Mouse (Mus musculus) liver, embryonic 12.5 days (tissue): ENCODE results near the gene 1600002K03Rik. TPM values are rescaled to one million over a fixed set of nuclear protein-coding genes. Genes with fewer than 3 reads are reported as not detected.
A peak's percentile ranks its signal among the peaks of the same experiment; 100 is the strongest.
"Not testable (repeated sequence)": the region's sequence is repeated elsewhere in the genome, so short reads cannot be mapped to it uniquely, and the experiment has no call there.

Source experiments
- ATAC-seq: fragments of 200-750 bp; cut with Nextera tagmentation; 2 replicates; pipeline ENCODE4 v1.8.0; 2017; ENCODE audit warnings: moderate number of reproducible peaks, mild to moderate bottlenecking, moderate library complexity
- H3K27ac ChIP-seq: fragments of 300-500 bp; sonication (generic); 2 replicates; pipeline ENCODE4 v1.5.1; 2016; ENCODE audit warnings: mild to moderate bottlenecking
- H3K27me3 ChIP-seq: fragments of 300-500 bp; sonication (generic); replicated peaks from 2 replicates; pipeline ENCODE4 v1.6.1; 2016; ENCODE audit warnings: mild to moderate bottlenecking, moderate library complexity
- H3K36me3 ChIP-seq: fragments of 300-500 bp; sonication (generic); 2 replicates; pipeline ENCODE4 v1.6.1; 2016; ENCODE audit warnings: mild to moderate bottlenecking, moderate library complexity
- H3K4me1 ChIP-seq: fragments of 300-500 bp; sonication (generic); 2 replicates; pipeline ENCODE4 v1.6.1; 2016
- H3K4me2 ChIP-seq: fragments of 300-500 bp; sonication (generic); 2 replicates; pipeline ENCODE4 v1.6.1; 2016; ENCODE audit warnings: mild to moderate bottlenecking, moderate library complexity
- H3K4me3 ChIP-seq: fragments of 300-500 bp; sonication (generic); 2 replicates; pipeline ENCODE4 v1.5.1; 2016; ENCODE audit warnings: mild to moderate bottlenecking, moderate library complexity
- H3K9ac ChIP-seq: fragments of 300-500 bp; sonication (generic); 2 replicates; pipeline ENCODE4 v1.6.1; 2016; ENCODE audit warnings: mild to moderate bottlenecking, moderate library complexity
- H3K9me3 ChIP-seq: fragments of 300-500 bp; sonication (generic); replicated peaks from 2 replicates; pipeline ENCODE4 v1.6.1; 2016; ENCODE audit warnings: mild to moderate bottlenecking, moderate library complexity
- WGBS: fragments of 180-500 bp; shearing (Covaris S2); methylation state at CpG from one replicate; pipeline ENCODE4 v1.1.7; 2016; ENCODE audit not compliant: insufficient replicate concordance; 5-methylcytosine and 5-hydroxymethylcytosine counted together
- polyA plus RNA-seq: library from polyadenylated mRNA; unstranded; fragments of >200 nt; fragmentation: Nextera tagmentation; extraction: Ambion mirVana; gene quantifications from 2 replicates; pipeline ENCODE4 v1.2.1, GENCODE M21; 2016

The 1600002K03Rik gene
- polyA plus RNA-seq, 1 experiment from 2014 or later = 16.4 TPM

GRCm38 (mm10) chr10:80207201-80207600 is 34.5 kb downstream of the 1600002K03Rik start:
- no peaks in the 10 kb centered on the region for H3K9me3 ChIP-seq
- H3K27me3 ChIP-seq = peaks cover 50% of the 10 kb centered on the region
- H3K9ac ChIP-seq = no peak overlapping the region
- no peak for ATAC-seq
- no peak overlapping the region for H3K4me2 ChIP-seq
- H3K27ac ChIP-seq = no peak overlapping the region
- no peaks in the 10 kb centered on the region for H3K36me3 ChIP-seq
- no peak overlapping the region for H3K4me3 ChIP-seq
- 54% methylated on average over 1 of the region's 1 CpGs for WGBS
- no peaks in the 10 kb centered on the region for H3K4me1 ChIP-seq

GRCm38 (mm10) chr10:80207676-80208075 is 34.9 kb downstream of the 1600002K03Rik start:
- H3K36me3 ChIP-seq = no peaks in the 10 kb centered on the region
- no peak overlapping the region for H3K9ac ChIP-seq
- H3K27ac ChIP-seq = no peak overlapping the region
- no peaks in the 10 kb centered on the region for H3K4me1 ChIP-seq
- ATAC-seq = no peak
- H3K9me3 ChIP-seq = no peaks in the 10 kb centered on the region
- WGBS = 66% methylated on average over 10 of the region's 10 CpGs
- peaks cover 50% of the 10 kb centered on the region for H3K27me3 ChIP-seq
- no peak overlapping the region for H3K4me3 ChIP-seq
- H3K4me2 ChIP-seq = no peak overlapping the region

GRCm38 (mm10) chr10:80208248-80208647 is 35.5 kb downstream of the 1600002K03Rik start:
- no peak overlapping the region for H3K4me2 ChIP-seq
- no peak overlapping the region for H3K9ac ChIP-seq
- no peak for ATAC-seq
- no peak overlapping the region for H3K27ac ChIP-seq
- no peak overlapping the region for H3K4me3 ChIP-seq
- no peaks in the 10 kb centered on the region for H3K36me3 ChIP-seq
- H3K4me1 ChIP-seq = no peaks in the 10 kb centered on the region
- WGBS = 76% methylated on average over 4 of the region's 4 CpGs
- peaks cover 50% of the 10 kb centered on the region for H3K27me3 ChIP-seq
- H3K9me3 ChIP-seq = no peaks in the 10 kb centered on the region

GRCm38 (mm10) chr10:80208841-80209371 is 36.2 kb downstream of the 1600002K03Rik start:
- Histone ChIP-seq H3K4me3 (no peak overlapping the region), H3K36me3 (no peaks in the 10 kb centered on the region), H3K4me2 (no peak overlapping the region), H3K4me1 (no peaks in the 10 kb centered on the region), H3K27ac (no peak overlapping the region), H3K9ac (0 out of 2 replicates have a peak overlapping the region, but pooled peaks have one; percentile 32), H3K9me3 (no peaks in the 10 kb centered on the region), H3K27me3 (peaks cover 50% of the 10 kb centered on the region)
- no peak for ATAC-seq
- 44% methylated on average over 24 of the region's 24 CpGs for WGBS

- not testable (repeated sequence) for H3K4me3 ChIP-seq, ATAC-seq, H3K9ac ChIP-seq, H3K36me3 ChIP-seq, H3K4me1 ChIP-seq, H3K4me2 ChIP-seq, H3K27ac ChIP-seq, H3K9me3 ChIP-seq
- WGBS = 63% methylated on average over 7 of the region's 7 CpGs
- peaks cover 32% of the 10 kb centered on the region for H3K27me3 ChIP-seq
These were observed 38.9 kb downstream of the 1600002K03Rik start for GRCm38 (mm10) chr10:80211547-80212103.

- H3K4me3 ChIP-seq = no peak overlapping the region
- H3K4me2 ChIP-seq = no peak overlapping the region
- H3K9ac ChIP-seq = no peak overlapping the region
- H3K9me3 ChIP-seq = no peaks in the 10 kb centered on the region
- ATAC-seq = no peak
- H3K36me3 ChIP-seq = no peaks in the 10 kb centered on the region
- H3K4me1 ChIP-seq = no peaks in the 10 kb centered on the region
- WGBS = 20% methylated on average over 16 of the region's 16 CpGs
- H3K27me3 ChIP-seq = peaks cover 25% of the 10 kb centered on the region
- H3K27ac ChIP-seq = no peak overlapping the region
These were observed 42.5 kb downstream of the 1600002K03Rik start for GRCm38 (mm10) chr10:80215048-80215772.

- no peak for ATAC-seq
- peaks cover 49% of the 10 kb centered on the region for H3K27me3 ChIP-seq
- WGBS = 37% methylated on average over 8 of the region's 9 CpGs
- no peak overlapping the region for H3K4me2 ChIP-seq
- H3K4me1 ChIP-seq = peaks cover 3% of the 10 kb centered on the region
- no peaks in the 10 kb centered on the region for H3K36me3 ChIP-seq
- no peak overlapping the region for H3K9ac ChIP-seq
- H3K27ac ChIP-seq = no peak overlapping the region
- no peak overlapping the region for H3K4me3 ChIP-seq
- no peaks in the 10 kb centered on the region for H3K9me3 ChIP-seq
These were observed 47.9 kb downstream of the 1600002K03Rik start for GRCm38 (mm10) chr10:80220676-80221075.

GRCm38 (mm10) chr10:80223137-80223536 is 50.4 kb downstream of the 1600002K03Rik start:
- not testable (repeated sequence) for H3K9ac ChIP-seq, ATAC-seq
- peaks cover 45% of the 10 kb centered on the region for H3K27me3 ChIP-seq

More at GRCm38 (mm10) chr10:80223137-80223536, 50.4 kb downstream of the 1600002K03Rik start:
- peaks cover 22% of the 10 kb centered on the region for H3K4me1 ChIP-seq
- not testable (repeated sequence) for H3K27ac ChIP-seq, H3K4me3 ChIP-seq, H3K4me2 ChIP-seq, H3K36me3 ChIP-seq, H3K9me3 ChIP-seq
- WGBS = 29% methylated on average over 2 of the region's 2 CpGs

Other genes starting within 250 kb of the 1600002K03Rik start
- 5.6 and 6.4 TPM in 2 replicates for gene Arid3a, start 245.9 kb upstream of the 1600002K03Rik start, polyA plus RNA-seq
- gene Wdr18, start 212.8 kb upstream of the 1600002K03Rik start, polyA plus RNA-seq = 99.9 and 114 TPM in 2 replicates
- 0.14 TPM in 2 replicates for gene Grin3b, start 202.2 kb upstream of the 1600002K03Rik start, polyA plus RNA-seq
- gene Tmem259, start 188.6 kb upstream of the 1600002K03Rik start, polyA plus RNA-seq = 17.2 and 17.5 TPM in 2 replicates
- gene Cnn2, start 184.4 kb upstream of the 1600002K03Rik start, polyA plus RNA-seq = 68.2 and 75.4 TPM in 2 replicates
- 10.5 and 12.1 TPM in 2 replicates for gene Abca7, start 176.4 kb upstream of the 1600002K03Rik start, polyA plus RNA-seq
- 22.3 and 22.8 TPM in 2 replicates for gene Arhgap45, start 156.3 kb upstream of the 1600002K03Rik start, polyA plus RNA-seq
- 142 and 147 TPM in 2 replicates for gene Polr2e, start 133.1 kb upstream of the 1600002K03Rik start, polyA plus RNA-seq
- gene Gpx4, start 125.8 kb upstream of the 1600002K03Rik start, polyA plus RNA-seq = 682 and 685 TPM in 2 replicates
- gene Sbno2, start 67.4 kb upstream of the 1600002K03Rik start, polyA plus RNA-seq = 15.0 and 15.4 TPM in 2 replicates
- 18.6 and 19.8 TPM in 2 replicates for gene Stk11, start 57.1 kb upstream of the 1600002K03Rik start, polyA plus RNA-seq
- gene Atp5d, start 34.3 kb upstream of the 1600002K03Rik start, polyA plus RNA-seq = 393 and 419 TPM in 2 replicates
- 0.94 and 0.96 TPM in 2 replicates for gene Cbarp, start 32.1 kb upstream of the 1600002K03Rik start, polyA plus RNA-seq
- gene Midn, start 24.7 kb upstream of the 1600002K03Rik start, polyA plus RNA-seq = 5.7 and 6.3 TPM in 2 replicates
- 22.1 and 27.3 TPM in 2 replicates for gene Cirbp, start 7.0 kb upstream of the 1600002K03Rik start, polyA plus RNA-seq
- gene Efna2, start 6.5 kb downstream of the 1600002K03Rik start, polyA plus RNA-seq = 3.1 and 3.4 TPM in 2 replicates
- 33.5 and 35.1 TPM in 2 replicates for gene Mum1, start 53.5 kb downstream of the 1600002K03Rik start, polyA plus RNA-seq
- gene Ndufs7, start 76.2 kb downstream of the 1600002K03Rik start, polyA plus RNA-seq = 296 and 312 TPM in 2 replicates
- 43.0 and 50.0 TPM in 2 replicates for gene Gamt, start 88.1 kb downstream of the 1600002K03Rik start, polyA plus RNA-seq
- 44.3 and 45.9 TPM in 2 replicates for gene Dazap1, start 88.5 kb downstream of the 1600002K03Rik start, polyA plus RNA-seq
- 872 and 920 TPM in 2 replicates for gene Rps15, start 119.5 kb downstream of the 1600002K03Rik start, polyA plus RNA-seq
- gene Apc2, start 123.0 kb downstream of the 1600002K03Rik start, polyA plus RNA-seq = 0.17 and 0.22 TPM in 2 replicates
- gene 2310011J03Rik, start 147.6 kb downstream of the 1600002K03Rik start, polyA plus RNA-seq = 46.0 and 46.7 TPM in 2 replicates
- 6.9 and 7.2 TPM in 2 replicates for gene Pcsk4, start 156.6 kb downstream of the 1600002K03Rik start, polyA plus RNA-seq
- 61.4 and 61.6 TPM in 2 replicates for gene Reep6, start 157.0 kb downstream of the 1600002K03Rik start, polyA plus RNA-seq
- gene Adamtsl5, start 175.5 kb downstream of the 1600002K03Rik start, polyA plus RNA-seq = 2.4 and 2.9 TPM in 2 replicates
- gene Plk5, start 183.5 kb downstream of the 1600002K03Rik start, polyA plus RNA-seq = 0.06 and 0.10 TPM in 2 replicates
- 2.1 TPM in 2 replicates for gene Mex3d, start 214.7 kb downstream of the 1600002K03Rik start, polyA plus RNA-seq
- 134 and 140 TPM in 2 replicates for gene Mbd3, start 226.6 kb downstream of the 1600002K03Rik start, polyA plus RNA-seq
- gene Uqcr11, start 233.9 kb downstream of the 1600002K03Rik start, polyA plus RNA-seq = 594 and 628 TPM in 2 replicates